Mouse (Mus musculus) brain, embryonic 18.5 days (tissue): ENCODE data around the gene Megf11.
"Not testable (repeated sequence)": the region's sequence is repeated elsewhere in the genome, so short reads cannot be mapped to it uniquely, and the experiment has no call there.

Experiments
- DNase-seq: peaks from one replicate; pipeline ENCODE4 v3.0.0-alpha.2; 2012; ENCODE audit warnings: low read depth, low spot score

The Megf11 gene

GRCm38 (mm10) chr9:64697006-64697405 lies 311.6 kb downstream of the Megf11 start:
- no peak for DNase-seq

DNA sequence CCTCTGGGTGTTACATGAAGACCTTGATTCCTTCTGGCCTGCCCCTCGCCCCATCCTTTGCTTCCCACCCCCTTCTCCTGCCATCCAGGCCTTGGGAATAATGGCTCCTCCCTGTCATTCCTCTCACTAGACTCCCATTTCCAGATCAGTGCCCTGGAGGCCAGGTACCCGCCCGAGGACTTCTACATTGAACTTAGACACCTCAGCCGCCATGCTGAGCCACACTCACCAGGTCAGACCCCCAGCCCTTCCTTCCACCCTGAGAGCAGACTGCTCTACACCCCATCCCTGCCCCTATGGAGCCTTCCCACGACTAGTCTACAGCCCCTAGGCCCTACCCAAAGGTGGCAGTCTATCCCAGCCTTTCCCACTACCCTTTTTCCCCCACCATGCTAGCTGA lies 312.3 kb downstream of the Megf11 start:
- DNase-seq, result no peak

DNA sequence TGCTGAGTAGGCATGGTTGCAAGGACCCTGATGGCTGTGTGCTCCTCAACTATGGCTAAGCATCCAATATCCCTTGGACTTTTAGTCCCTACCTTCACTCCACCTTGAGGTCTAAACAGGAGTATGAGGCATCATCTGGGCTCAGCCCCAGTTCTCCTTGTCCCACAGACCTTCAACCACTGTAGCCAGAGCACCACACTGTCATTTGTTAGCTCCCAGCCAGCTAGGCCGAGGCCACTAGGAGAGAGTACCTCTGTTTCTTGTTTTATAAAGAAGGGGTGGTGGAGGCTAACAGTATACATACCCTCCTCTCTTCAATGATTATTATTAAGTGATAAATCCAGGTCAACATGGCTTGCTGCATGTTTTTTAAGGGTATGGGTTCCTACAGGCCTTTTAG lies 313.2 kb downstream of the Megf11 start:
- no peak for DNase-seq

GRCm38 (mm10) chr9:64700451-64701311 lies 315.3 kb downstream of the Megf11 start:
- DNase-seq, result no peak

GRCm38 (mm10) chr9:64701651-64702050 lies 316.2 kb downstream of the Megf11 start:
- no peak for DNase-seq

DNA sequence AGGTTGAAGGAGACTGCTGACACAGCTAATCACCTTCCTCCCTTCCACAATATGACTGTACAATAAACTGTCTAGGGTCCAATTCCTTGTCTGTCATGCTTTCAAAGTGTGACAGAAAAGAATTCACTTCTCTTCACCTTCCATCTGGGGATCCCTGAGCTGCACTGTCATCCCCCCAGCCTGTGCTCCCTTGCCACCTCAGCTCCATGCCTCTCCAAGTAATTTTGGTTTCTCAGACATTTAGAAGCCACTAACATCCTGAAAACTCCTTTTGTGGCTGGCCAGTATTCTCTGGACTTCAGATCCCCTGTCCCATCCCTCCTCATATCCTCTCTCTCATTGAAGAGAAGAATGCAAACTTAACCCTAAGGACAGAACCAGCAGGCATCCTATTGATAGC lies 317.0 kb downstream of the Megf11 start:
- DNase-seq, result no peak

GRCm38 (mm10) chr9:64702937-64703336 lies 317.5 kb downstream of the Megf11 start:
- DNase-seq, result no peak

DNA sequence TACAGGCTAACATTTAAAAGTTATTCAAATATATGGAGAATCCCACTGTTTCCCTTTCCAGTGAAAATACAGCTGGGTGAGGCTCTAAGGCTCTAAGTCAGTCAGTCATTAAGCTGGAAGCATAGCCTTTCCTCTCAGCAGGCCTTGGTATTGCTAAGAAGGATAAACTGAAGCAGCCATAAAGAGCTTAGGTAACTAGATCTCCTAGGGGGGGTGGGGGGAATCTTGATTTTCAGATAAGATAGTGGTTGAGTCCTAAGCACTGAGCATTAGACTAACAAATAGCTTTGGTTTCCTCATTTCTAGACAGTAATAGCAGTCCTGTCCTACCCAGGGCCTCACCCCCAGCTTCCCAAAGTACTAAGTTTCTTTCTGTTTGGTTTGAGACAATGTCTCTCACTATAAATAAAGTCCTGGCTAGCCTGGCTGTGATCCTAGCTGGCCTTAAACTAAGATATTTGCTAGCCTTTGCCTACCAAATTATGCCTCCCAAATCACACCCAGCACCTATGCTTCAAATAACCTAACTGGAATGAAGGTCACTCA lies 318.1 kb downstream of the Megf11 start:
- DNase-seq, result no peak

- DNase-seq, result no peak
These were observed 318.8 kb downstream of the Megf11 start for GRCm38 (mm10) chr9:64704073-64704840.

DNA sequence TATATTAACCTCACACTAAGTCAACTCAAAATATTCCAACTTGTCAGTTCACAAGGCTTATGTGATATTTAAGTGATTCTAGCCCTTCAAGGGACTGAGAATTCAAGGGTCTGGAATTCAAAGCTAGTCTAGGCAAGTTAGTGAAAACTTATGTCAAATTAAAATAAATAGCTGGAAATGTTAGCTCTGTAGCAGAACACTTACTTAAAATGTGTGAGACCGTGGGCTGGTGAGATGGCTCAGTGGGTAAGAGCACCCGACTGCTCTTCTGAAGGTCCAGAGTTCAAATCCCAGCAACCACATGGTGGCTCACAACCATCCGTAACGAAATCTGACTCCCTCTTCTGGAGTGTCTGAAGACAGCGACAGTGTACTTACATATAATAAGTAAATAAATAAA lies 324.9 kb downstream of the Megf11 start:
- not testable (repeated sequence) for DNase-seq

GRCm38 (mm10) chr9:64719526-64720163 lies 334.2 kb downstream of the Megf11 start:
- DNase-seq, result no peak

GRCm38 (mm10) chr9:64726454-64726853 lies 341.0 kb downstream of the Megf11 start:
- DNase-seq, result no peak

- DNase-seq, result no peak
These were observed 345.7 kb downstream of the Megf11 start for GRCm38 (mm10) chr9:64731029-64731560.

GRCm38 (mm10) chr9:64734166-64734565 lies 348.7 kb downstream of the Megf11 start:
- no peak for DNase-seq

DNA sequence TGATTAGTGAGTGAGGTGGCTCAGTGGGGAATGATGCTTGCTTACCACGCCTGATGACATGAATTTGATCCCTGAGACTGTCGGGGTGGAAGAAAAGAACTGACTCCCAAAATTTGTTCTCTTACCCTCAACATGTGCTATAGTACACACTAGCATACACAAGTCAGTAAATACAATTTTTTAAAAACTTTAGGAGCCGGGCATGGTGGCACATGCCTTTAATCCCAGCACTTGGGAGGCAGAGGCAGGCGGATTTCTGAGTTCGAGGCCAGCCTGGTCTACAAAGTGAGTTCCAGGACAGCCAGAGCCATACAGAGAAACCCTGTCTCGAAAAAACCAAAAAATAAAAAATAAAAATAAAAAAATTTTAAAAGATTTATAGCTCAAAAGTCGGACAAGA lies 349.6 kb downstream of the Megf11 start:
- not testable (repeated sequence) for DNase-seq

DNA sequence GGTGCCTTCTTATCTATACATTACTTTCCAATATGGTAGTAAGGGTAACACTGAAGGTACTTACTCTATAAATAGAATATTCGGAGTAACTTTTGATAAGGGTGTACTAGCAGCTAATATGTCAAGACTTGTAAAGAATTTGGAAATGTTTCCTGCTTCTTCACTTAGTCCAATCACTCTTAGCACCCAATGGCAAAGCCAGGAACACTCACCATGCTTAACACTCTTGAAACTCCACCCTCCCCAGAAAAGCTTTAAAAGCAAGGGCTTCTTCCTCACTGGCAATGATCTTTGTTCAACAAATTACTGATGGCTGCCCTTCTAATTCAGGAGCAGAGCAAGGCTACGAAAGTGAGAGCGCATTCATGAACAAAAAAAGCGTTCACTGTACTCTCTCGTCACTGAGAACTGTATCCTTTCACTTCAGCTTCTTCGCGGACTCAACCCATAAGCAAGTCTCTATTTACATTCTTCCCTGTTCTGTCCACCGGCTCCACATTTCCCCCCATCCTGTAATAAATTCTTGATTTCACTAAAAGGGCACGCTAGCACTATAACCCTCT lies 350.7 kb downstream of the Megf11 start:
- DNase-seq, result no peak

DNA sequence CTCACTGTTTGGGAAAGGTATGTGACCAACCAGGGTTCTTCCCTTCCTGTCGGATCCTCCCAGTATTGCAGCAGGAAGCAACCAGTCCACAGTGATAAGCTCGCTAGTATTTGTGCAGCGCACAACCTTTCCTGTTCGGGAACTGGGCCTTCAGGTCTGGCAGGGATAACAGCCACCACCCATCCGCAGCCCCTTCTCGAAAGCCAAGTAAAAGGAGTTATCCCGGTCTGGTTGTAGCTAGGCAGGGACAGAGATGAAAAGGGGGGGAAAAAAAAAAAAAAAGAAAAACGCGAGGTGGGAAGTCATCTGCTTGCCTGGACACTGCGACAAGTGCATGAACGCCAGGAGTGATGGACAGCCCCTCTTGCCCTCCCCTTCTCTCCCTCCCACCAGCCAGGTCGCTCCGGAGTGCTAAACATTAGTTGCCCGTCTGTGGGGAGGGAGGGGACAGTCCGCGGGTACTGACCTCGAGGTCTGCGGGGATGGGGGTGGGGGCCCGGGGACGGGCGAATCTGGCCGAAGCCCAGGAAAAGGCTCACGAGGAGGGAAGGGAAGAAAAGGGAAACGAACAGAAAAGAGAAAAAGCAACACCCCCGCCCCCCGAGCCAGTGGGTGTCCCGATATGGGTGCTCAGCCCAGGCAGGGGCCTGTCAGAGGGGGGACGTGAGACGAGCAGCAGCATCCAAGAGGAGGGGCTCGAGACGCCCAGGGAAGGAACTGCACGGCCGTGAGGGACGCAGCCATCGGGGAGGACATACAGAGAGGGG lies 351.4 kb downstream of the Megf11 start:
- no peak for DNase-seq

GRCm38 (mm10) chr9:64737406-64738201 lies 352.2 kb downstream of the Megf11 start, which contains the start of gene Rab11a:
Rab11a (minus strand) TSS chr9:64737758.
- peak; percentile 85 for DNase-seq

DNA sequence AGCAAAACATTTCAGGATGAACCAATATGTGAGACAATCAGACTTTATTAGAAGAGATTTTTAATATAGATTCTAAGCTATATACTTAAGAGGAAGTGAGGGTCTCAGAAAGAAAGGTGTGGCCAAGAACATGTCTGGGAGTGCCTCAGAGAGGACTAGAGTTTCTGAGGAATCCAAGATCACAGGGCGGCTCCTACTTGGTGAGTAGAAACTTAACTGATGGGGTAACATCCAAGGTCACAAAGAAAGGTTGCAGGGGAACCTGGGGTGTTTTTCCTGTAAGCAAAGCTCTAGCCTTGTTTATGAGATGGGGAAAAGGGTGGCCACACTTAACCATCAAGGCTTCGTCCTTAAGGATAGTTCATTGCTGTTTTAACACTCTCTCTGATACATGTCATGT lies 353.6 kb downstream of the Megf11 start:
- DNase-seq, result no peak

DNA sequence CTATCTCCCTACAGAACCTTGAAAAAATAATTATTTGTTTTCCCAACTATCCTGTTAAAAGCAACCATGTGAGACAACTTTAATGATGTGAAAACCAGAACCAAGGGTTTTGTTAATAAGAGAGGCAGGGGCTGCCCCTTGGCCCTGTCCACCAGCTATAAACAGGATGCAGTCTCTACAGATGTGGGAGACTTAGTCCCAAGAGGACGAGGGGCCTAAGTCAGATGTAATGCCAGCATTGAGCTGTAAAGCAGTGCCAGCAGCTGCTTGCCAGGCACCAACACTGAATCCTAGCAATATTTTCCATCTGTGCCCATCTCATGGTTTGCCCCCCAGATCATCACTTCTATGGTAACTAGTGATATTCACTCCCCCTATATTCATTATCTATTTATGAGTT lies 357.0 kb downstream of the Megf11 start:
- no peak for DNase-seq
